Mouse (Mus musculus) heart, embryonic 16.5 days (tissue): ENCODE data around the gene Apol9a. TPM values are rescaled to one million over a fixed set of nuclear protein-coding genes. Genes with fewer than 3 reads are reported as not detected.
A peak's percentile ranks its signal among the peaks of the same experiment; 100 is the strongest.

Experiments
- ATAC-seq: fragments of 200-750 bp; cut with Nextera tagmentation; replicated peaks from 2 replicates; pipeline ENCODE4 v1.8.0; 2017; ENCODE audit warnings: moderate number of reproducible peaks; ENCODE audit not compliant: insufficient read depth, low FRiP score; ENCODE audit errors: extremely low read depth
- H3K27ac ChIP-seq: fragments of 300-500 bp; sonication (generic); 2 replicates; pipeline ENCODE4 v1.5.1; 2014; ENCODE audit warnings: mild to moderate bottlenecking, low read length, control low read depth, moderate library complexity
- H3K27me3 ChIP-seq: fragments of 300-500 bp; sonication (generic); 2 replicates; pipeline ENCODE4 v1.6.1; 2014; ENCODE audit warnings: low read length, mixed read lengths; ENCODE audit not compliant: control insufficient read depth, insufficient read depth
- H3K36me3 ChIP-seq: fragments of 300-500 bp; sonication (generic); 2 replicates; pipeline ENCODE4 v1.6.1; 2014; ENCODE audit not compliant: control insufficient read depth, insufficient read depth
- H3K4me1 ChIP-seq: fragments of 300-500 bp; sonication (generic); 2 replicates; pipeline ENCODE4 v1.6.1; 2014; ENCODE audit warnings: low read length, mixed read lengths; ENCODE audit not compliant: control insufficient read depth, insufficient read depth
- H3K4me2 ChIP-seq: fragments of 300-500 bp; sonication (generic); 2 replicates; pipeline ENCODE4 v1.6.1; 2014; ENCODE audit warnings: low read depth, mild to moderate bottlenecking, control low read depth, low read length
- H3K4me3 ChIP-seq: fragments of 300-500 bp; sonication (generic); 2 replicates; pipeline ENCODE4 v1.5.1; 2014; ENCODE audit warnings: mild to moderate bottlenecking, control low read depth, low read length
- H3K9ac ChIP-seq: fragments of 300-500 bp; sonication (generic); 2 replicates; pipeline ENCODE4 v1.6.1; 2014; ENCODE audit warnings: low read length, control low read depth
- H3K9me3 ChIP-seq: fragments of 300-500 bp; sonication (generic); replicated peaks from 2 replicates; pipeline ENCODE4 v1.6.1; 2016; ENCODE audit warnings: low read length; ENCODE audit not compliant: control insufficient read depth
- WGBS: fragments of 180-500 bp; shearing (Covaris S2); extraction: QIAGEN DNeasy Blood & Tissue Kit; methylation state at CpG from one replicate; pipeline ENCODE4 v1.1.7; 2014; 5-methylcytosine and 5-hydroxymethylcytosine counted together
- polyA plus RNA-seq: library from polyadenylated mRNA; unstranded; fragments of >200 nt; fragmentation: Nextera tagmentation; extraction: Ambion mirVana; gene quantifications from 2 replicates; pipeline ENCODE4 v1.2.1, GENCODE M21; 2015

Gene Apol9a
- polyA plus RNA-seq, 1 experiment from 2014 or later: 0.64 TPM

DNA sequence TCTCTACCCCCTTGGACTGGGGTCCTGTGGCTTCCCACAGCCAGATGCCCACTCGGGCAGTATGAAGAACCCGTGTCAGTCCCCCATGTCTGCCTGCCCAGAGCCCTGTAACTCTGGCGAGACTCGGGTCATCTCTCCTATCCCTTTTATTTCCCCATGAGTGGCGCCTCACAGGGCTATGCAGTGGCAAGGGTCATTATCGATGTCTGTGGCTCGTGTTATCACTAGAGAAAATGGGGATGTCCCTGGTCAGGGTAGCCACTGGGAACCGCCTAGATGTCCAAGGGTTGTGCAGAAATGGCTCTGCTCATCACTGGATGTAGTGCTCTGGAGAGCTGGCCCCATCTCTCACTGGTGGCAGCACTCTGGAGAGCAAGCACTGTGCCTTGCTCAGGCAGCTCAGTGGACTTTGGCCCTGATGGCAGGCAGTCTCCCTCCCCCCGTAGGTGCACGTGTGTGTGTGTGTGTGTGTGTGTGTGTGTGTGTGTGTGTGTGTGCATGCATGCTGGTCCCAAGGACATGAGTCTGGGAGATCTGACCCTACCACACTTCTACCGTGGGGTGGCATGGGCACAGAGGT is 28.6 kb downstream of the Apol9a start:
- 80% methylated on average over 11 of the region's 11 CpGs for WGBS
- Histone ChIP-seq H3K27ac (no peak overlapping the region), H3K9ac (no peak overlapping the region), H3K36me3 (no peaks in the 10 kb centered on the region), H3K4me1 (no peaks in the 10 kb centered on the region), H3K9me3 (no peaks in the 10 kb centered on the region), H3K4me3 (no peak overlapping the region), H3K27me3 (no peaks in the 10 kb centered on the region), H3K4me2 (no peak overlapping the region)
- no peak for ATAC-seq

DNA sequence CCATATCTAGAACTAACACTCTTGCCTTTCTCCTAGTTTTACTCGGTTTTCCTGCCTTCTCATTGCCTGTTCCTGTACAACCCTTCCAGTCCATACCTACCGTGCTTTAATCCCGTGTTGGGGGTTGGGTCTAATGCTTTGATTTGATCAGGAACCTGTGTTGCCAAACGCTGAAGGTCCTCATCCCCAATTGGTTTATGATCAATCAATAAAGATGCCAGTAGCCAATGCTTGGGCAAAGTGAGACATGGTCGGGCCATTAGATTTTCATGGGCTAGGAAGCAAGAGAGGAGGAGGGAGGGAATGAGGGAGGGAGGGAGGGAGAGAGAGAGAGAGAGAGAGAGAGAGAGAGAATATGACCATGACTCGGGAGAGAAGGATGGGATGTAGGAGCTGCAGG is 29.5 kb downstream of the Apol9a start:
- Histone ChIP-seq H3K9me3 (no peaks in the 10 kb centered on the region), H3K4me1 (no peaks in the 10 kb centered on the region), H3K4me2 (no peak overlapping the region), H3K9ac (no peak overlapping the region), H3K4me3 (no peak overlapping the region), H3K27me3 (no peaks in the 10 kb centered on the region), H3K27ac (no peak overlapping the region), H3K36me3 (no peaks in the 10 kb centered on the region)
- WGBS: 70% methylated on average over 6 of the region's 6 CpGs
- no peak for ATAC-seq

DNA sequence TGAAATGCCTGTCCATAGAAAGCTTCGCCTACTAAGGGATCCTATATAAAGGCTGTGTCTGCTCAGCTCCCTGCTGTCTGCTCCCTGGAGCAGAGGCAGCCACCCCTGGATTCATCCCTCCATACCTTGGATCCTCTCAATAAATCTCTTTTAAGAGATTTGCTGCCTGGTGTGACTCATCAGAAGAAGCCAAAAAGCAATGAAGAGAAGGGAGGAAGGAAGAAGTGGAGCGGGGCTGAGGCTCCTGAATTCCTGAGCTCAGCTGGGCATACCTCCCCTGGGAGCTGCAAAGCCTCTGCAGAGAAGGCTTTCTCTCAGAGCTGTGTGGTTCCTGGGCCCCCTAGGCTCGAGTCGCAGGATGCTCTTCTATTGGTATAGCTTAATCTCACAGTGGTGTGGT is 31.0 kb downstream of the Apol9a start:
- 34% methylated on average over 4 of the region's 4 CpGs for WGBS

DNA sequence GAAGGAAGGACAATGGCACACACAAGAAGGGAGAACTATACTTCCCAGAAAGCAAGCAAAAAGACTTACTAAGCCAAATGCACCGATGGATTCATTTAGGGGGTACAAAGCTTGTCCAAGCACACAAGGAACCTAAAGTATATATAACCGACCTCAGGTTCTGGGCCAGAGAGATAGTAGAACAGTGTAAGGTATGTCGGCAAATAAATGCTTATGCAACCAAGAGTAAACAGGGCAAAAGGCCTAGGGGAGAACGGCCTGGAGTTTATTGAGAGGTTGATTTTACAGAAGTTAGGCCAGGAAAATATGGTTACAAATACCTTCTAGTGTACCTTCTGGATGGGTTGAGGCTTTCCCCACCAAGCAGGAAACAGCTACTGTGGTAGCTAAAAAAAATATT is 33.5 kb downstream of the Apol9a start:
- no peak overlapping the region for H3K27ac ChIP-seq
- H3K9ac ChIP-seq: no peak overlapping the region
- no peak overlapping the region for H3K4me3 ChIP-seq
- no peak for ATAC-seq
- H3K27me3 ChIP-seq: no peaks in the 10 kb centered on the region
- no peaks in the 10 kb centered on the region for H3K4me1 ChIP-seq
- 0 out of 2 replicates have a peak, but pooled peaks cover 2% of the 10 kb centered on the region for H3K9me3 ChIP-seq
- no peaks in the 10 kb centered on the region for H3K36me3 ChIP-seq
- 84% methylated on average over 4 of the region's 4 CpGs for WGBS
- H3K4me2 ChIP-seq: no peak overlapping the region

More for the DNA sequence above, 31.0 kb downstream of the Apol9a start:
- no peak overlapping the region for H3K4me3 ChIP-seq
- H3K4me1 ChIP-seq: no peaks in the 10 kb centered on the region
- no peak overlapping the region for H3K4me2 ChIP-seq
- no peaks in the 10 kb centered on the region for H3K36me3 ChIP-seq
- no peak overlapping the region for H3K27ac ChIP-seq
- H3K27me3 ChIP-seq: no peaks in the 10 kb centered on the region
- no peak for ATAC-seq
- no peaks in the 10 kb centered on the region for H3K9me3 ChIP-seq
- H3K9ac ChIP-seq: no peak overlapping the region

DNA sequence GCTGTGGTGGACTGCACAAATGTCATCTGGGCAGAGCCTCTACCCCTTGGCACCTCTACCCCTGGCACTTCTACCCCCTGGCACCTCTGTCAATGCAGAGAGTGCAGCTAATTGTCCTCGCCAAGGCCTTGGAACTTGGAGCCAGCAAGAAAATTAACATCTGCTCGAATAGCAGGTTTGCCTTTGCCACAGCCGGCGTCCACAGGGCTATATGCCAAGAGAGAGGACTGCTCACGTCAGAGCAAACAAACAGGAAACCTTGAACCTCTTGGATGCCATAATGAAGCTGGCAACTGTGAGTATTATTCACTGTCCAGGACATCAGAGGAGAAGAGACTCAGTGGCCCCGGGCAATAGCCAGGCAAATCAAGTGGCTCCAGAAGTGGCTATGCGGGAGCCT is 34.0 kb downstream of the Apol9a start:
- H3K4me3 ChIP-seq: no peak overlapping the region
- no peaks in the 10 kb centered on the region for H3K36me3 ChIP-seq
- 0 out of 2 replicates have a peak, but pooled peaks cover 2% of the 10 kb centered on the region for H3K9me3 ChIP-seq
- H3K4me1 ChIP-seq: no peaks in the 10 kb centered on the region
- WGBS: 70% methylated on average over 7 of the region's 7 CpGs
- ATAC-seq: no peak
- H3K27me3 ChIP-seq: no peaks in the 10 kb centered on the region
- no peak overlapping the region for H3K9ac ChIP-seq
- H3K27ac ChIP-seq: no peak overlapping the region
- no peak overlapping the region for H3K4me2 ChIP-seq

DNA sequence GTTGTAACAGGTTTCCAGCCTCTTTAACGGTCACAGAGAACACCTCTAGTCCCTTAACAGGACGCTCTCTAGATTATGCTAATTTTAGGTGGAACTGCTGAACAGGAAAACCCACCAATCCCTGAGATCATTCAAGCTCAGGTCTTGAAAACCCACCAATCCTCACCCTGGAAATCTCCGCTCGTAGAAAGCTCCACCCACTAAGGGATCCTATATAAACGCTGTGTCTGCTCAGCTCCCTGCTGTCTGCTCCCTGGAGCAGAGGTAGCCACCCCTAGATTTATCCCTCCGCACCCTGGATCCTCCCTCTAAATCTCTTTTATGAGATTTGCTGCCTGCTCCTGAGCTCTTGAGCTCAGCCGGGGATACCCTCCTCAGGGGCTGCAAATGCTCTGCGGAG is 40.3 kb downstream of the Apol9a start:
- WGBS: 85% methylated on average over 8 of the region's 8 CpGs

DNA sequence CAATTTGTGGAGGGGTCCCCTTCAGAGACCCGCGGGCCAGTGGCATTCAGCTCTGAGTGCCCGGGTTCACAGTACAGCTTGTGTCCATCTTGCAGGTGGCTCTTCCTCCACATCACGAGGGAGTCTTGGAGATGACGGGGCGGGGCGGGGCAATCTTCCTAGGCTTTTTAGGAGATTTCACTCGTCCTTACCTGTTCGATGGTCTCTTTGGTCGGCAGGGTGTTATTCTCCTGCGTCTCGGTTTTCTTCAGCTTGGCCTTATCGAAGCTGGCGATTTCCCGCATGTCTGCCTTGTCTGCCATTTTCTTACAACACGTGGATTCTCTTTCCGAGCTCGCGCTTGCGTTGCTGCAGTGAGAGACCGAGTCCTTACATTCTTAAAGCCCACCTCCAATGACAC is 41.0 kb downstream of the Apol9a start:
- no peak overlapping the region for H3K9ac ChIP-seq
- 0 out of 2 replicates have a peak, but pooled peaks cover 2% of the 10 kb centered on the region for H3K9me3 ChIP-seq
- H3K27me3 ChIP-seq: no peaks in the 10 kb centered on the region
- 89% methylated on average over 21 of the region's 21 CpGs for WGBS
- no peak for ATAC-seq
- H3K4me2 ChIP-seq: no peak overlapping the region
- peaks cover 23% of the 10 kb centered on the region for H3K4me1 ChIP-seq
- H3K27ac ChIP-seq: no peak overlapping the region
- H3K36me3 ChIP-seq: no peaks in the 10 kb centered on the region
- no peak overlapping the region for H3K4me3 ChIP-seq

More for the DNA sequence above, 40.3 kb downstream of the Apol9a start:
- Histone ChIP-seq H3K9ac (no peak overlapping the region), H3K27me3 (no peaks in the 10 kb centered on the region), H3K36me3 (no peaks in the 10 kb centered on the region), H3K4me2 (no peak overlapping the region), H3K4me1 (peaks cover 21% of the 10 kb centered on the region), H3K9me3 (0 out of 2 replicates have a peak, but pooled peaks cover 2% of the 10 kb centered on the region), H3K27ac (no peak overlapping the region), H3K4me3 (no peak overlapping the region)
- no peak for ATAC-seq

DNA sequence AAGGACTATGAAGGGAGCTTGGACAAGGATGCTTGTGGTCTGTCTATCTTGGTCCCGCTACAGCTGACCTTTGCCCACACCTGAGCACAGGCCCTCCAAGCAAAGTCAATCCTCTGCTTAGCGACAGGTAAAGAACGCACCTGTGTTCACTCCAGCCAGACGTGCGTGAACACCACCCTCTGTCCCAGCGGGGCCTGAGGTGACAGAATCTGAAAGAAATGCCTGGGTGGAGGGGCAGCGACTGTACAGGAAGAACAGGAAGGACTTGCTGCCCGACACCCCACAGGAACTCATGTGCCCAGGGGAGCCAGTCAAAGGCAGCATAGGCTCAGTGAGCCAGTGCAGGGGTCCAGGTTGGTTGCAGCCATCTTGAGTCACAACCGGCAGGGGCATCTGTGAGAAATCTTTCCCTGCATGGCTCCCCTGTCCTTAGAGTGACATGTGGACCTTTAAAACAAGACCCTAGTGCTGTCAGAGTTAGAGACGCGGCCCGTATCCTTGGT is 42.1 kb downstream of the Apol9a start:
- no peak overlapping the region for H3K27ac ChIP-seq
- 84% methylated on average over 12 of the region's 12 CpGs for WGBS
- H3K36me3 ChIP-seq: no peaks in the 10 kb centered on the region
- peak overlapping the region; percentile 65; the same call in 1 of the 2 replicates for H3K9ac ChIP-seq
- no peaks in the 10 kb centered on the region for H3K9me3 ChIP-seq
- H3K4me1 ChIP-seq: peaks cover 23% of the 10 kb centered on the region
- no peak overlapping the region for H3K4me3 ChIP-seq
- no peak for ATAC-seq
- H3K27me3 ChIP-seq: no peaks in the 10 kb centered on the region
- H3K4me2 ChIP-seq: peak overlapping the region; percentile 57; the same call in 1 of the 2 replicates

DNA sequence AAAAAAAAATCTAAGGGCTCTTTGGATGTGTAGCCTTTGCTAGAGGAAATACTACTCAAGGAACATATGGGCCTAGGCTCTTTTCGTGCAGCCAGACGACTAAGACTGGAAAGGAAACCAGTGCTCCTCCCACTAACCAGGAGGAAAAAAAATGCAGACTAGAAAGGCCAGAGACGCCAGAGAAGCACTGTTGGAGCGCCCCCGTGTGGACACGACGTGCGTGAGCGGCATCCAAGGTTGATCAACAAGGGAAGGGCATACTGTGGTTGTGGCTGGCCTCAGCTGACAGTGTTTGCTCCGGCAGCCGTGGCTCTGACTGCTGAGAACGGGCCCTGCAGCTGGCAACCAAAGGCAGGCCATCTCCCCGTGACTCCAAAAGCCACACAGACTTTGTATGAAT is 42.8 kb downstream of the Apol9a start:
- Histone ChIP-seq H3K27ac (peak overlapping the region; percentile 69), H3K4me2 (peak overlapping the region; percentile 57), H3K9ac (peak overlapping the region; percentile 65), H3K27me3 (no peaks in the 10 kb centered on the region), H3K4me1 (peaks cover 23% of the 10 kb centered on the region), H3K9me3 (no peaks in the 10 kb centered on the region), H3K4me3 (peak overlapping the region; percentile 31), H3K36me3 (no peaks in the 10 kb centered on the region)
- peak; percentile 56 for ATAC-seq
- WGBS: under 1% methylated on average over 13 of the region's 13 CpGs
